Comparison of ENCODE assay signal across 8 mouse cellular contexts in genomic region chr11:116027756-116028155, GRCm38 (mm10). TPM values are rescaled to one million over a fixed set of nuclear protein-coding genes. Genes with fewer than 3 reads are reported as not detected.
DNase-seq lines count a peak whose midpoint lies in the region; ATAC-seq and TF ChIP-seq lines count a peak whose summit lies in the region.

H3f3b (minus strand) TSS chr11:116027962.

- intact Hi-C loops in left cerebral cortex, postnatal 36 days (cut with DNase I): no loop called here

- H3K27me3 ChIP-seq in heart, embryonic 16.5 days (ENCODE audit: control insufficient read depth, insufficient read depth, low read length): no peaks in the 10 kb centered on the region
- no peaks in the 10 kb centered on the region for H3K27me3 ChIP-seq in neural tube, embryonic 12.5 days (replicated peaks)

- no peak for TF ChIP-seq CTCF in embryonic fibroblast, embryonic 13.5 days (IDR thresholded peaks at IDR 0.05; ENCODE audit: borderline replicate concordance, insufficient read depth, low read length)

- no peak within 1 kb of the TSS for H3K27ac ChIP-seq in embryonic fibroblast, embryonic 13.5 days (ENCODE audit: insufficient read depth, low read length)
- H3K27ac ChIP-seq in heart, embryonic 16.5 days (ENCODE audit: low read length): no peak within 1 kb of the TSS
- no peak within 1 kb of the TSS for H3K27ac ChIP-seq in neural tube, embryonic 12.5 days

- H3K9ac ChIP-seq in heart, embryonic 16.5 days (ENCODE audit: low read length): peak within 1 kb of the TSS; percentile 26; the same call in 1 of the 2 replicates
- no peak within 1 kb of the TSS for H3K9ac ChIP-seq in neural tube, embryonic 12.5 days

- no peak within 1 kb of the TSS for H3K4me3 ChIP-seq in embryonic fibroblast, embryonic 13.5 days (ENCODE audit: insufficient read depth, low read length)
- no peak within 1 kb of the TSS for H3K4me3 ChIP-seq in heart, embryonic 16.5 days (ENCODE audit: low read length)
- no peak within 1 kb of the TSS for H3K4me3 ChIP-seq in neural tube, embryonic 12.5 days

- no peak for DNase-seq in thymus, postnatal 0 days (ENCODE audit: low spot score)
- DNase-seq in thymus, postnatal 4 days: no peak
- no peak for DNase-seq in left cerebral cortex, postnatal 36 days (ENCODE audit: low spot score in 2 of 2)
- DNase-seq in MN1 (ENCODE audit: low spot score): no peak
- no peak for DNase-seq in right cerebral cortex, postnatal 14 days

- no peaks in the 10 kb centered on the region for H3K4me1 ChIP-seq in embryonic fibroblast, embryonic 13.5 days (ENCODE audit: control insufficient read depth, insufficient read depth, low read length)
- peaks cover 13% of the 10 kb centered on the region for H3K4me1 ChIP-seq in heart, embryonic 16.5 days (ENCODE audit: control insufficient read depth, insufficient read depth, low read length)
- peaks cover 12% of the 10 kb centered on the region for H3K4me1 ChIP-seq in neural tube, embryonic 12.5 days

- TF ChIP-seq POLR2A in embryonic fibroblast, embryonic 13.5 days (IDR thresholded peaks at IDR 0.05; ENCODE audit: low read depth, low read length): no peak

- no peak within 1 kb of the TSS for H3K4me2 ChIP-seq in heart, embryonic 16.5 days (ENCODE audit: low read depth, low read length)
- H3K4me2 ChIP-seq in neural tube, embryonic 12.5 days (replicated peaks): no peak within 1 kb of the TSS

- WGBS in heart, embryonic 16.5 days: 69% methylated on average over 4 of the region's 4 CpGs
- 83% methylated on average over 4 of the region's 4 CpGs for WGBS in neural tube, embryonic 12.5 days

- ATAC-seq in heart, embryonic 16.5 days (replicated peaks; ENCODE audit: extremely low read depth, insufficient read depth, low FRiP score): no peak
- ATAC-seq in neural tube, embryonic 12.5 days (ENCODE audit: low FRiP score, low read depth): no peak

- no peaks in the 10 kb centered on the region for H3K9me3 ChIP-seq in heart, embryonic 16.5 days (replicated peaks; ENCODE audit: control insufficient read depth, low read length)
- H3K9me3 ChIP-seq in neural tube, embryonic 12.5 days: no peaks in the 10 kb centered on the region

- no peaks in the 10 kb centered on the region for H3K36me3 ChIP-seq in heart, embryonic 16.5 days (ENCODE audit: control insufficient read depth, insufficient read depth)
- H3K36me3 ChIP-seq in neural tube, embryonic 12.5 days: no peaks in the 10 kb centered on the region

RNA-seq across cellular contexts. Expression of gene H3f3b, which starts in this region (rescaled TPM):
- polyA plus RNA-seq in thymus, postnatal 0 days (2015; fragmentation: Nextera tagmentation; extraction: Ambion mirVana): 2,823 and 2,911 TPM in 2 replicates
- 339 and 513 TPM in 2 replicates for polyA plus RNA-seq in embryonic fibroblast, embryonic 13.5 days (2011; ENCODE audit: insufficient read length, low read depth, missing spikeins)
- polyA plus RNA-seq in heart, embryonic 16.5 days (2015; fragmentation: Nextera tagmentation; extraction: Ambion mirVana): 661 and 709 TPM in 2 replicates
- 100 to 1,000 TPM; 253 to 254 TPM for total RNA-seq in left cerebral cortex, postnatal 36 days (2021)
- 2,060 and 2,115 TPM in 2 replicates for polyA plus RNA-seq in neural tube, embryonic 12.5 days (2016; fragmentation: Nextera tagmentation; extraction: Ambion mirVana)
